Mouse (Mus musculus) adrenal gland, postnatal 25 days (tissue): ENCODE data around the gene Antxr1. TPM values are rescaled to one million over a fixed set of nuclear protein-coding genes. Genes with fewer than 3 reads are reported as not detected.

Experiments
- DNase-seq: peaks from one replicate; pipeline ENCODE4 v3.0.0; 2021; ENCODE audit warnings: mixed read lengths
- total RNA-seq: library from RNA; stranded (reverse); gene quantifications from 2 replicates; pipeline ENCODE4 v1.2.3, GENCODE M21; 2021

Antxr1 gene
- total RNA-seq, 1 experiment from 2014 or later: 19.4 TPM

GRCm38 (mm10) chr6:87248226-87248834 is 87.3 kb downstream of the Antxr1 start:
- no peak for DNase-seq

- no peak for DNase-seq
Observed at GRCm38 (mm10) chr6:87244117-87245100, 91.2 kb downstream of the Antxr1 start.

- DNase-seq: no peak
Observed at GRCm38 (mm10) chr6:87237260-87237659, 98.4 kb downstream of the Antxr1 start.

DNA sequence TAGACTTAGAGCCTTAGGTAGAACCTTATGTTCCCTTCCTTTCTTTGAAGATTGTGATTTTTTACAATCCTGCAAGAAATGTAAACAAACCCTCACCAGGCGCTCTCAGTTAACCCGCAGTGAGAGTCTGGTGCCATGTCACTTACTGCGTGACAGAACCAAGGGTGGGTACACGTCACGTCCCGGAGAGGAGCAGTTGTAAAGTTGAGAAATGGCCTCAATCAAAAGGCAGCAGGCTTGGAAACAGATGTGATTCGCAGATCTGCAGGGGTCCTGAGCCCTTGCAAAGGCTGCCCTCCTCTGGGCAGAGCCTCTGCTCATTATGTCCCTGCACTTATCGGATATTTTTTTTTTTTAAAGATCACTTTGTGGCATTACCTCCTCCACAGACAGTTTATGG is 99.6 kb downstream of the Antxr1 start:
- DNase-seq: no peak

- no peak for DNase-seq
Observed at GRCm38 (mm10) chr6:87233111-87233510, 102.5 kb downstream of the Antxr1 start.

GRCm38 (mm10) chr6:87230041-87230440 is 105.6 kb downstream of the Antxr1 start:
- no peak for DNase-seq

DNA sequence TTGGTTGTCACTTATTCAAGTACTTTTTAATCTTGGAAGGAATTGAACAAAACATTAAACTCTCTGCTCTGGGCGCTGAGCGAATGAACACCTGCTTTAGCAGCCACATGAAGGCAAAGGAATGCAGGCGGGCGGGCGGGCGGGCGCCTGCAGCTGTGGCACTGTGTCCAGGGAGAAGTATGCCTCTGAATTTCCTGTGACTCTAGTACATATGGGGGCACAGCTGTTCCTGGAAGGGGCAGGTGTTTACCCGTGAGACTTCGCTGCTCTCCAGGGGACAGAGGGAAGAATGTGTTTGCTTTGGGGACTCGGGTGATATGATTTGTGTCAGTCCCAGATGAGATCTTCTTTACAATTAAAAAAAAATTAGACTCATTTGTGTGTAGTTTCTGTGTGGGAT is 107.7 kb downstream of the Antxr1 start:
- DNase-seq: no peak

- DNase-seq: no peak
Observed at GRCm38 (mm10) chr6:87226315-87226714, 109.3 kb downstream of the Antxr1 start.

- DNase-seq: no peak
Observed at GRCm38 (mm10) chr6:87225286-87225685, 110.3 kb downstream of the Antxr1 start.

GRCm38 (mm10) chr6:87222854-87223631 is 112.6 kb downstream of the Antxr1 start:
- no peak for DNase-seq

- DNase-seq: no peak
Observed at GRCm38 (mm10) chr6:87219061-87219992, 116.3 kb downstream of the Antxr1 start.

- DNase-seq: peak; percentile 12
Observed at GRCm38 (mm10) chr6:87216114-87216591, 119.5 kb downstream of the Antxr1 start.

GRCm38 (mm10) chr6:87213262-87213661 is 122.4 kb downstream of the Antxr1 start:
- peak; percentile 73 for DNase-seq

- DNase-seq: no peak
Observed at GRCm38 (mm10) chr6:87211551-87211950, 124.1 kb downstream of the Antxr1 start.

GRCm38 (mm10) chr6:87207373-87207982 is 128.1 kb downstream of the Antxr1 start:
- peak; percentile 70 for DNase-seq

- no peak for DNase-seq
Observed at GRCm38 (mm10) chr6:87206790-87207189, 128.8 kb downstream of the Antxr1 start.

DNA sequence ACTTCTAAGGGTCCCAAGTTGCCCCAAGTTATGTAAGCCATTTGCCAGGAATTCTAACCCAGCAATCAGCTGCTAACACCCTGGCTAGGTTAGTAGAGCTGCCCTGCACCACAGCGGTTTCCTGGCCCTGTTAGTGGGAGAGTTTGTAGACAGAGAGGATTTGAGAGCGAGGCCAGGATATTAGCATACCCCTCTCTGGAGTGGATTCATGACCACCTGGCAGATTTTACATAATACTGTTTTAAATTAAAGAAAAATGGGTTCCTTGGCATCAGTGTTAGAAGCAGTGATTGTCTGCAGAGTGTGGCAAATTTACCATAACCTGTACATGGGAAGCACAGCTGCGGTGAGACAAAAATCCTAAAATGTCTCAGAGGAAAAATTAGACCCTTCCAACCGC is 132.2 kb downstream of the Antxr1 start:
- DNase-seq: no peak

DNA sequence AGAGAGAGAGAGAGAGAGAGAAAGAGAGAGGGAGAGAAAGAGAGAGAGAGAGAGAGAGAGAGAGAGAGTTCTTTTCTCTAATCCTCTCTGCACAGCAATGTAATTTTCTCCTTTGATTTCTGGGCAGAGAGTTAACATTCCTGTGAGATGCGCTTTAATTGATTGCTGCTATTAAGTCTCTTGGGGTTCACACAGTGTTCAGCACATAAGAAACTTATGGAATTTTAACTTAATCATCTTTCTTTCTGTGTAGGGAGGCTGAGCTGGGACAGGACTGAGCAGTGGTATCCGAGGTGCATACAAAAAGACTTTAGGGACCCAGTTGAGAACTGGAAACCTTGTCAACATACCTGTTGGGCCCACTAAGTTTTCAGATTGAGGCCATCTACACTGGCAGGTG is 132.6 kb downstream of the Antxr1 start:
- no peak for DNase-seq

DNA sequence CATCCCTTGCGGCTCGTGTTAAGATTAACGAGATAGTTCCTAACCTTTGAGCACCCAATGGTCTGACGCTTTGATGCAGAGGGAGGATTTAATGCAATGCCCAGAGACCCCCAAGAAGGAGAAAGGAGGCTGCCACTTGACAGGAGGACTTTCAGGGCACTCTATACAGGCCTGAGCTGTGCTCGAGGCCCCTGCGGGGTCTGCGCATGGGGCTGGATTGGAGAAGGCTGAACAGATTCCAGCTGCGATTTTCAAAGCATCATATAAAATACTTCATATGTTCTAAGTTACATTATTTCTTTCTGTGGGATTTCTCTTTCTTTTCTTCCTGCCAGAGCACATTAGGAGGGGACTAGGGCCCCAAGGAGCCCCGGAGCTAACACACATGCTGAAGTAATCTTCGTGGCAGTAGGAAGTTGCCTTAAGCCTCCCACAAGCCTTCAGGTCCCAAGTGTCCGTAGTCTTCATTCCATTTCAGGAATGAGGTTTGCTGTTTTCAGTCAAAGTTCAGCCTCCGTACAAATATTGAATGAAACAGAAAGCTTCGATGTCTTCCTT is 133.5 kb downstream of the Antxr1 start:
- no peak for DNase-seq

- peak; percentile 22 for DNase-seq
Observed at GRCm38 (mm10) chr6:87189755-87190154, 145.9 kb downstream of the Antxr1 start.

GRCm38 (mm10) chr6:87186988-87187387 is 148.6 kb downstream of the Antxr1 start:
- no peak for DNase-seq
